Mouse (Mus musculus): Measurements from ENCODE around the gene Eda2r.

Gene Eda2r

DNA sequence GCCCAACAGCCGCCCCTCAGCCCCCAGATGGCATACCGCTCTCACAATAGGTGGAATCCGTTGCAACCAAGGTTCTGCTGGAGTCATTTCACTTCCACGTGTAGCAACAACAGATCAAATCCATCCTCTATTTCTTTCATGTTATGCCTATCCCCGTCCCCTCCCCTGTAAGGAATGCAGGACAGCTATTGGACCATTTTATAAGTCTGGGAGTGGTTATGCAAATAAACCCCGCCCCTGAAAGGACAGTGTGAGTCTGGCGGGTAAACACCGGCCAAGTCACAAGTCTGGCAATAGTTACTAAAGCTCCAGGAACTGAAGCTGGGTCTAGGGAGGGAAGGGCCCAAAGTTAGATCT, at the start of gene Eda2r:
TSS of gene Eda2r (minus strand) at position 152 of the 357 bp plus-strand sequence.
- peak; percentile 87 for DNase-seq (ENCODE audit: low read depth, low spot score)

DNA sequence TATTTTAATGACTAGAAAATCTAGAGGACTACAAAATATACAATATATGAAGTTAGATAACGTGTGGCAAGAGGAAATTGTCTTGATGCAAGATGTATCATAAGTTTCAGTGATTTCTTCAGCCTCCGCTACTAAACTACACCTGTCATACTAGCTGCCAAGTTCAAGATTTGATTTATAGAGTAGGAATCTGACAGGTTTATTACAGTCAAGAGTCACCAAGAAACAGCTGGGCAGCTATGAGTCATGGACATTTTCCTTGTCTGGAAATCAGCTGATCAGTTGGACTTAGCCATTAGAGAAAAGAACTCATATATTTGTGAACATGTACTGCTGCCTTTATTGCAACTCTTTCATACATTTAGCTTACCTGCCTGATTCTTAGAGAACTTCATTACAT, 20.9 kb upstream of the Eda2r start:
- peak; percentile 63 for DNase-seq (ENCODE audit: low read depth, low spot score)

DNA sequence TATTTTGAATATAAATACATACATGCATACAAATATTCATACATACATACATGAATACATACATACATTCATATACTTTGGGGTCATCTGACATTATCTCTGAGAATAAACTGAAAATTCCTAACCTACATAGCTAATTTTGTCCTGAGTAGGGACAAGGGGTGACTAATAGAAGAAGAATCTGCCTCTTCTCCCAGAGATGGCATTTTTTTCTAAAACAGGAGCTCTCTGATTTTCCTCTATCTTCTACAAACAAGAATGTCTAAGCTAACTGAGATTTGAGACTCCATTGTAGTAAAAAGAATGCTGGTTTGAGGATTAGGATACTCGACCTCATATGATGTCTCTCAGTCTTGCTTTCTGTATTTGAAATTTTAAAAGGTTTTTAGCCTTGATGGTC, 1.1 kb upstream of the Eda2r start:
- no peak for DNase-seq (ENCODE audit: low read depth, low spot score)

DNA sequence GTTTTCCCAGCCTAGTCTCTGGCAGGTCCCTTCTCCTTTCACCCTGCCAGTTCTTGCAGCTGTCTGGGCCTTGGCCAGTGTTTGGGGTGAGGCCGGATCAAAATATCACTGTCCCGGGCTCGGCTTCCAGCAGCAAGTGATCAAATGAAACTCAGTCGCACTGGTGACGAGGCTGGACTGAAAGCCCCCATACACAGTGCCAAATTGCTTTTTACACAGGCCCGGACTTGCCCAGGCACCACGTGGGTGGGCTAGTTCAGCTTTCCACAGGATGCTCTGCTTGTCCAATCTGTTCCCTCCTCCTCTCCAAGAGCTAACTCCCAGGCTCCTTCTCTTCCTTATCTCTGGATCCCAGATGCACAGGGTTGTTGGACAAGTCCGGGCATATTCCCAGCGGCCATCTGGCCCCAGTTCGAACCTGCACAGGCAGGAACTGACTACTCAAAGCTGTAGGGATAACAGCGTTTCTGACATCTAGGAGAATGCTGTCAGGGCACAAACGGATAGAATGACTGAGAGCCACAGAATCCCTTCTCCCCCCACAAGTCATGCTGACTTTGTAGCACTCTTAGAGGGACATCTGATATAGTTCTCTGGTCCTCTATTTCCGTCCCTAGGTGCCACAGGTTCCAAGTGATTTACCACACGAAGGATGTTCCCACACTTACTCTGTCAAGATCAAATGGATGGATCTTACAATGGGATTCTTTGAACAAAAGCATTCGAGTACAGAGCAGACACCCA, 523 bp downstream of the Eda2r start:
- peak; percentile 94 for DNase-seq (ENCODE audit: low read depth, low spot score)

DNA sequence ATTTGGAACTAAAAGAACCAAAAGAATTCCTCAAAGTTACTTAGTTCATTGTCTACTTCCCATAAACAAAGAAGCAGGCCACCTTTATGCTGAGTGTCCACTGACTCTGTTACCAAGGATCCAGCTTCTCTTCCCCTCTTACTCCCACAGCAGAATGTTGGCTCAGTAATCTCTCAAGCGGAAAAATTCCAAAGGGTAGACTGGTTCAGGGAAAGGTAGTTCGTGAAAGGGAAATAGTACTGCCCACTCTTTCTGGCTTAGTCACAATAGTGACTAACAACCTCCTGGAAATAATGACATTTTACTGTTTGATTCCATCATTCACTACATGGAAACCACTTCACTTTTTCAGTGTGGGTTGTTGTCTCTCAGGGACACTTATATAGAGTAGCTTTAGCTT, 4.2 kb downstream of the Eda2r start:
- no peak for DNase-seq (ENCODE audit: low read depth, low spot score)

DNA sequence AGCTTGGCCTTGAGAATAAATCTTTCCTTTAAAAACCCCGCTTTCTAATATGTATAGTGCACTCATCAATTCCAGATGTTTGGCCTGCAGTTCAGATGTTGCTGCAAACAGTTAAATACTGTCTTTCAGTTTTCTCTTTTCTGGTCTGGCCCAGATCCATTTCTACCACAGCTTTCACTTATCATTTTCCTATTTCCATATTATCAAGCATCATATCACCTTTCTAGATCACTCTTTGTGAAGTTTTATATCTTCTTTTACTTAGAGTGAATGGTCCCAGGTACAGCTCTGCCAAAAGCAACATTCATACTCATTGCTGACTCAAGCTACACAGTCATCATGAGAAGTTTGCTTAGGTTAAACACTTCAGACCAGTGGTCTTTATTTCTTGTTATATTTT, 7.8 kb downstream of the Eda2r start:
- DNase-seq (ENCODE audit: low read depth, low spot score), result no peak

DNA sequence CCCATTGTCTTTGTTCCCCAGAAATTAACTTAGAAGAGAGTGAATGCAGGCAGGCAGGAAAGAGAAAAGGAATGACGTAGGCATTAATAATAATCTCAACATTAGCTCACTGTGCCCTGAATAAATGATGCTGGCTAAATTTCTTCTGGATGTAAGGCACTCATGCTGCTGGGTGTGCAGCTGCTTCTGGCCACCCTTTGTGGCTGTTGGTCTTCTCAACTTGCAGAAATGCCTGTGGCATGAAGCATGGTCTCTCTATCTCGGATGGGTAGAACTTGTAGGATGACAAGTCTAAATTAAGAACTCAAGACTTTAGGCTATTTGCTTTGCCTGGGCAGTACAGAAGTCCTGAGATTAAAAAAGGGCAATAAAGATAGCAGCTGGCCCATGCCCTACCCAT, 8.3 kb downstream of the Eda2r start:
- no peak for DNase-seq (ENCODE audit: low read depth, low spot score)

DNA sequence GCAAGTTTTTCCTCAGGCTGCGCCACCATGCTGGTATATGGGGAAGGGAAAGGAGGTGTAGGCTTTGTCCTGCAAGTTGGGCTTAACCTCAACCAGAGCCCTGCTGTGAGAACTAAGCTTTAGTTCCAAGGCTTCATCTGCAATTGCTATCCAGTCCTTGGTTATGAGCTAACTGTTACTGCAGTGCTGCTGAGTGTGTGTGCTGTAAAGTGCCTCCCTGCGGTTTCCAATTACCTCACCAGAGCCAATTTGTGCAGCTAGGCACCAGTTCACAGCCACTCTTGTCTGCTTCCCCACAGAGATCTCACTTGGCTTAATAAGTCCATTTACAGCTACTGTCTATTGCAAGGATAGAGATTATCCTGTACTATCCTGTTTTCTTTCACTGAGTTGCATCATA, 16.1 kb downstream of the Eda2r start:
- peak; percentile 18 for DNase-seq (ENCODE audit: low read depth, low spot score)

DNA sequence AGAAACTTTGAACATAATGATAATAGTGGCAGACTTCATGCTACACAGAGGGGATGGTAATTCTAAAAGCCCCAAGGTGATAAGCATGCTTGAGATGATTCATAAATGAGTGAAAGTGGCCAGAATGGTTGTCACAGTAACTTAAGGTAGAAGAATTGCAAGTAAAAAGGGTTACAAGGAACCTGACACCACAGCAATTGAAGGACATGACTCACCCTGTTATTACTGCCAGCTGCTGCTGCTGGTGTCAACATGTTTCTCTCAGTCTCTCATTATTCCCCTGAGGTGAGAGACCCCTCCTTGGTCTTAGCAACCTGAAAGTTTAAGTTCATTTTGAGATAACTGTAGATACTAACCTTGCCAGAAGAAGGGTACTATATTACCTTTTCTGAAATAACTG, 49.1 kb downstream of the Eda2r start:
- peak; percentile 2 for DNase-seq (ENCODE audit: low read depth, low spot score)

Measured in skeletal muscle tissue, adult 2 months (tissue).